Mouse (Mus musculus): ENCODE measurements at regions not wholly inside any gene's neighbourhood (a gene's known extent, or its start where the extent isn't known, plus 50 kb on each side); places are given as distances from the start of the nearest gene placed in this dataset.

- no peak for DNase-seq
Observed at GRCm38 (mm10) chr14:99734200-99734567, 435.7 kb downstream of the Klf5 start.

GRCm38 (mm10) chr14:99743625-99744297, 445.3 kb downstream of the Klf5 start:
- no peak for DNase-seq

- DNase-seq: no peak
Observed at GRCm38 (mm10) chr14:99745209-99745608, 446.7 kb downstream of the Klf5 start.

- no peak for DNase-seq
Observed at GRCm38 (mm10) chr14:99748166-99748565, 449.7 kb downstream of the Klf5 start.

- DNase-seq: no peak
Observed at GRCm38 (mm10) chr14:99749308-99750305, 451.1 kb downstream of the Klf5 start.

GRCm38 (mm10) chr14:99758045-99758444, 459.6 kb downstream of the Klf5 start:
- no peak for DNase-seq

- DNase-seq: no peak
Observed at GRCm38 (mm10) chr14:99763336-99763735, 464.8 kb downstream of the Klf5 start.

- DNase-seq: no peak
Observed at GRCm38 (mm10) chr14:99771009-99771408, 472.5 kb downstream of the Klf5 start.

- no peak for DNase-seq
Observed at GRCm38 (mm10) chr14:99772774-99773423, 474.4 kb downstream of the Klf5 start.

- no peak for DNase-seq
Observed at GRCm38 (mm10) chr14:99778477-99778876, 480.0 kb downstream of the Klf5 start.

GRCm38 (mm10) chr14:99778957-99779356, 480.5 kb downstream of the Klf5 start:
- no peak for DNase-seq

GRCm38 (mm10) chr14:99783646-99784045, 485.2 kb downstream of the Klf5 start:
- DNase-seq: no peak

- no peak for DNase-seq
Observed at GRCm38 (mm10) chr14:99785106-99785505, 486.6 kb downstream of the Klf5 start.

GRCm38 (mm10) chr14:99786367-99786766, 487.9 kb downstream of the Klf5 start:
- DNase-seq: no peak

- no peak for DNase-seq
Observed at GRCm38 (mm10) chr14:99788185-99788584, 489.7 kb downstream of the Klf5 start.

- DNase-seq: no peak
Observed at GRCm38 (mm10) chr14:99796293-99796692, 488.2 kb downstream of the Klf12 start.

- no peak for DNase-seq
Observed at GRCm38 (mm10) chr14:99806052-99806451, 478.4 kb downstream of the Klf12 start.

- no peak for DNase-seq
Observed at GRCm38 (mm10) chr14:99806599-99806998, 477.9 kb downstream of the Klf12 start.

- DNase-seq: no peak
Observed at GRCm38 (mm10) chr14:99812741-99813485, 471.6 kb downstream of the Klf12 start.
